8 mouse cellular contexts compared by ENCODE assay signal in the genomic region with DNA sequence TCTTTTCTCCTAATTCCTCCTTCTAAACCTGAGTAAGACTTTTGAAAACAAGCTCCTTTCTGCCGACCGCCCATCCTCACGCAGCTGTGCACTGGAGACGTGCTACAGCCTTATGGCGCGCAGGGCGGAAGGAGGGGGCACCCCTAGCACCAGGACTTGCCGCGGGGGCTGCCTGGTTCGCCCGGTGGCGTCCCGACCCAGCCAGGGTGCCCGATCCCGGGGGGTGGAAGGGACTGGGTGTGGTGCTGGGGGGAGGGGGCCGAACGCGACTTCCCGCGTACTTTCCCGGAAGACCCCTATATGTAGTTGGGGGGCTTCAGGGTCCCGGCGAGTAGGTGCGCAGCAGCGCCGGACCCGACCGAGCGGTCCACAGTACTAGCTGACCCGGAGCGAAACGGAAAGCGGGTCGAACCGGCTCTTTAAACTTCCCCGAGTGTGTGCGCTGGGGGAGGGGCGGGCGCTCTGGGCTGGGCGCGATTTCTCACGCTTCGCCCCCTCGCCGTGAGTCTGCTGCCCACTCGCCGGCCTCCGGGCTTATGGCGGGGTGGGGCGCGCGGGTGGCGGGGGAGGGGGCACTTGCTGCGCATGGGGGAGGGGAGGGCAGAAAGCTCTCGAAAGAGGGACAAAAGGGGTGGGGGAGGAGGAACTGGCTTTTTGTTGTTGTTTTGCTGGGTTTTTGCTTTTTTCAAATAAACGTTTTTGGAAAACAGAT. TPM values are rescaled to one million over a fixed set of nuclear protein-coding genes. Genes with fewer than 3 reads are reported as not detected.
DNase-seq lines count a peak whose midpoint lies in the region; ATAC-seq and TF ChIP-seq lines count a peak whose summit lies in the region.

No protein-coding gene starts in this region.

- under 1% methylated on average over 56 of the region's 56 CpGs for WGBS in embryonic facial prominence, embryonic 10.5 days
- under 1% methylated on average over 53 of the region's 56 CpGs for WGBS in heart, adult 2 months
- WGBS in limb, embryonic 14.5 days = 1% methylated on average over 23 of the region's 56 CpGs
- under 1% methylated on average over 53 of the region's 56 CpGs for WGBS in midbrain, embryonic 14.5 days

- H3K9me3 ChIP-seq in embryonic facial prominence, embryonic 10.5 days = no peaks in the 10 kb centered on the region
- H3K9me3 ChIP-seq in limb, embryonic 14.5 days (ENCODE audit: control insufficient read depth, low read length) = no peaks in the 10 kb centered on the region
- no peaks in the 10 kb centered on the region for H3K9me3 ChIP-seq in midbrain, embryonic 14.5 days (ENCODE audit: control insufficient read depth, low read length)

- H3K4me3 ChIP-seq in embryonic facial prominence, embryonic 10.5 days = peak overlapping the region; percentile 95
- peak overlapping the region; percentile 86 for H3K4me3 ChIP-seq in heart, adult 2 months
- H3K4me3 ChIP-seq in limb, embryonic 14.5 days (replicated peaks; ENCODE audit: low read length) = peak overlapping the region; percentile 88
- peak overlapping the region; percentile 85 for H3K4me3 ChIP-seq in midbrain, embryonic 14.5 days (replicated peaks; ENCODE audit: low read depth, low read length)

- intact Hi-C loops in heart, adult 2 months (cut with DNase I) = loop anchor here (1.0 to 2.0 kb wide), 2 partner anchors 30 to 71 kb away; no protein-coding TSS in a partner anchor

- TF ChIP-seq POLR2A in heart, adult 2 months (IDR thresholded peaks at IDR 0.05; ENCODE audit: insufficient read depth, low read depth, low read length) = peak; percentile 53; the same call in 1 of the 2 replicates
- TF ChIP-seq POLR2A in limb, embryonic 14.5 days (IDR thresholded peaks at IDR 0.05; ENCODE audit: borderline replicate concordance, extremely low read depth, insufficient read depth, insufficient read length) = peak; percentile 21; the same call in 1 of the 2 replicates

- no peaks in the 10 kb centered on the region for H3K27me3 ChIP-seq in embryonic facial prominence, embryonic 10.5 days (replicated peaks; ENCODE audit: low read depth, poor library complexity, severe bottlenecking)
- no peaks in the 10 kb centered on the region for H3K27me3 ChIP-seq in heart, adult 2 months (ENCODE audit: control insufficient read depth, insufficient read depth, low read length)
- H3K27me3 ChIP-seq in limb, embryonic 14.5 days (ENCODE audit: control insufficient read depth, insufficient read depth, low read length) = no peaks in the 10 kb centered on the region
- H3K27me3 ChIP-seq in midbrain, embryonic 14.5 days (ENCODE audit: control insufficient read depth, insufficient read depth, low read length) = no peaks in the 10 kb centered on the region

- H3K9ac ChIP-seq in heart, adult 2 months (ENCODE audit: low read depth, low read length) = peak overlapping the region; percentile 99
- H3K9ac ChIP-seq in limb, embryonic 14.5 days (ENCODE audit: low read depth, low read length, severe bottlenecking) = peak overlapping the region; percentile 98
- peak overlapping the region; percentile 86 for H3K9ac ChIP-seq in midbrain, embryonic 14.5 days (replicated peaks; ENCODE audit: low read length)

- ATAC-seq in limb, embryonic 14.5 days (ENCODE audit: low FRiP score, low read depth) = peak; percentile 45
- peak; percentile 49 for ATAC-seq in midbrain, embryonic 14.5 days (ENCODE audit: low FRiP score, low TSS enrichment)

- peaks cover 9% of the 10 kb centered on the region for H3K79me2 ChIP-seq in heart, adult 2 months (replicated peaks; ENCODE audit: control insufficient read depth, insufficient read depth, low read length)

- H3K4me1 ChIP-seq in embryonic facial prominence, embryonic 10.5 days = peaks cover 53% of the 10 kb centered on the region
- peaks cover 19% of the 10 kb centered on the region for H3K4me1 ChIP-seq in heart, adult 2 months (ENCODE audit: control insufficient read depth, insufficient read depth, low read length)
- H3K4me1 ChIP-seq in limb, embryonic 14.5 days (ENCODE audit: control insufficient read depth, insufficient read depth, low read length) = peaks cover 20% of the 10 kb centered on the region
- peaks cover 28% of the 10 kb centered on the region for H3K4me1 ChIP-seq in midbrain, embryonic 14.5 days (ENCODE audit: control insufficient read depth, insufficient read depth, low read length)

- TF ChIP-seq EP300 in heart, adult 2 months (IDR thresholded peaks at IDR 0.05; ENCODE audit: insufficient read depth, low read depth, low read length) = no peak

- peak overlapping the region; percentile 73 for H3K4me2 ChIP-seq in limb, embryonic 14.5 days (replicated peaks; ENCODE audit: low read depth, low read length, severe bottlenecking)
- H3K4me2 ChIP-seq in midbrain, embryonic 14.5 days (ENCODE audit: low read length) = peak overlapping the region; percentile 66

- TF ChIP-seq CTCF in heart, adult 2 months (IDR thresholded peaks at IDR 0.05) = no peak

- H3K27ac ChIP-seq in embryonic facial prominence, embryonic 10.5 days (replicated peaks) = peak overlapping the region; percentile 100
- peak overlapping the region; percentile 100 for H3K27ac ChIP-seq in heart, adult 2 months
- peak overlapping the region; percentile 99 for H3K27ac ChIP-seq in limb, embryonic 14.5 days (replicated peaks; ENCODE audit: low read depth, low read length)
- H3K27ac ChIP-seq in midbrain, embryonic 14.5 days (replicated peaks; ENCODE audit: low read depth, low read length) = peak overlapping the region; percentile 98

- H3K36me3 ChIP-seq in embryonic facial prominence, embryonic 10.5 days (replicated peaks) = peaks cover 17% of the 10 kb centered on the region
- no peaks in the 10 kb centered on the region; the same call in 1 of the 2 replicates for H3K36me3 ChIP-seq in heart, adult 2 months (ENCODE audit: control insufficient read depth, insufficient read depth, low read length)
- H3K36me3 ChIP-seq in limb, embryonic 14.5 days (ENCODE audit: control insufficient read depth, insufficient read depth, low read length) = no peaks in the 10 kb centered on the region
- H3K36me3 ChIP-seq in midbrain, embryonic 14.5 days (ENCODE audit: control insufficient read depth, insufficient read depth, low read length) = no peaks in the 10 kb centered on the region

- peak; percentile 76 for DNase-seq in 3134 (ENCODE audit: extremely low read depth, insufficient read length, low spot score)
- peak; percentile 86 to 95 for DNase-seq in adrenal gland, adult (ENCODE audit: inconsistent age in 2 of 2, low spot score in 1 of 2)
- DNase-seq in embryonic facial prominence, embryonic 10.5 days (ENCODE audit: low spot score) = peak; percentile 85
- peak; percentile 89 to 90 for DNase-seq in heart, adult 2 months
- DNase-seq in kidney, adult 18-20 months = peak; percentile 86
- DNase-seq in limb, embryonic 14.5 days (ENCODE audit: low spot score) = peak; percentile 67
- peak; percentile 83 for DNase-seq in midbrain, embryonic 14.5 days
- DNase-seq in spleen, postnatal 14 days (ENCODE audit: low spot score in 2 of 2) = peak; percentile 48 to 65

RNA-seq across cellular contexts. Expression of a gene that starts 2.3 kb away (rescaled TPM):
- polyA plus RNA-seq in embryonic facial prominence, embryonic 10.5 days (2016; fragmentation: Nextera tagmentation; extraction: Ambion mirVana) = 208 and 232 TPM in 2 replicates
- 100 to 1,000 TPM; 189 to 204 TPM for total RNA-seq in heart, adult 2 months (2021)
- polyA plus RNA-seq in heart, adult 2 months (2012; rRNA removed) = 28.8 and 68.2 TPM in 2 replicates
- 143 and 468 TPM in 2 replicates for polyA plus RNA-seq in limb, embryonic 14.5 days (2012; rRNA removed)
- 104 and 124 TPM in 2 replicates for polyA plus RNA-seq in limb, embryonic 14.5 days (2014; fragmentation: Nextera tagmentation; extraction: Ambion mirVana)
- 81.0 and 82.1 TPM in 2 replicates for polyA plus RNA-seq in midbrain, embryonic 14.5 days (2014; fragmentation: Nextera tagmentation; extraction: Ambion mirVana)

Comparison
In these comparisons a context has a peak if more than half of its experiments do, and no peak if none do; other contexts are left out.
1. Peak in every context shown above with its lines: DNase-seq, ATAC-seq, H3K4me3 ChIP-seq and H3K27ac ChIP-seq.